ENCODE assay signal across 28 mouse cellular contexts in genomic region chr19:43629088-43629487, GRCm38 (mm10). TPM values are rescaled to one million over a fixed set of nuclear protein-coding genes. Genes with fewer than 3 reads are reported as not detected.
"Had no signal": no experiment of that assay in that cellular context is flagged by ENCODE, and none has a peak within 500 bp of the region (broad histone marks: within the 10 kb centered on the region; RNA-seq: fewer than 3 reads in every experiment).

No protein-coding gene starts in this region.

- H3K9ac ChIP-seq: limb, embryonic 13.5 days; liver, embryonic 12.5 days; liver, embryonic 15.5 days; lung, embryonic 15.5 days; neural tube, embryonic 12.5 days; neural tube, embryonic 15.5 days; stomach, embryonic 15.5 days had no signal

- H3K27ac ChIP-seq: layer of hippocampus, adult 2 months; limb, embryonic 10.5 days; limb, embryonic 13.5 days; liver, embryonic 12.5 days; liver, embryonic 15.5 days; lung, embryonic 15.5 days; midbrain, embryonic 10.5 days; neural tube, embryonic 12.5 days; neural tube, embryonic 15.5 days; stomach, embryonic 15.5 days had no signal

- H3K36me3 ChIP-seq: limb, embryonic 10.5 days; limb, embryonic 13.5 days; liver, embryonic 12.5 days; liver, embryonic 15.5 days; lung, embryonic 15.5 days; midbrain, embryonic 10.5 days; neural tube, embryonic 12.5 days; neural tube, embryonic 15.5 days; stomach, embryonic 15.5 days had no signal

- DNase-seq: kidney, adult 11 months; kidney, postnatal 14 days; layer of hippocampus, adult 9-11 months; liver; lung, adult 18-20 months; lung, postnatal 10 days; lung, postnatal 36 days; midbrain, embryonic 14.5 days; right cerebral cortex, adult 18-20 months; right cerebral cortex, postnatal 14 days; right cerebral cortex, postnatal 4 days; thymus, adult 2 months; thymus, postnatal 14 days; thymus, postnatal 4 days had no signal

- H3K4me3 ChIP-seq: layer of hippocampus, adult 2 months; limb, embryonic 10.5 days; limb, embryonic 13.5 days; liver, embryonic 12.5 days; liver, embryonic 15.5 days; lung, embryonic 15.5 days; megakaryocyte, embryonic 14.5 days; midbrain, embryonic 10.5 days; neural tube, embryonic 12.5 days; neural tube, embryonic 15.5 days; stomach, embryonic 15.5 days had no signal

- H3K9me3 ChIP-seq: limb, embryonic 10.5 days; limb, embryonic 13.5 days; liver, embryonic 12.5 days; liver, embryonic 15.5 days; lung, embryonic 15.5 days; megakaryocyte, embryonic 14.5 days; midbrain, embryonic 10.5 days; neural tube, embryonic 12.5 days; neural tube, embryonic 15.5 days; stomach, embryonic 15.5 days had no signal

- H3K4me1 ChIP-seq: limb, embryonic 13.5 days; liver, embryonic 15.5 days; lung, embryonic 15.5 days; stomach, embryonic 15.5 days had no signal

- ATAC-seq: liver, embryonic 12.5 days had no signal

- H3K4me2 ChIP-seq: limb, embryonic 13.5 days; liver, embryonic 12.5 days; liver, embryonic 15.5 days; lung, embryonic 15.5 days; neural tube, embryonic 12.5 days; neural tube, embryonic 15.5 days; stomach, embryonic 15.5 days had no signal

RNA-seq across cellular contexts. Expression of gene Nkx2-3, which starts 17.0 kb away (rescaled TPM):
- total RNA-seq: layer of hippocampus, adult 2 months; layer of hippocampus, postnatal 25 days; left cerebral cortex, adult 18-20 months; left cerebral cortex, postnatal 25 days had no signal
- polyA plus RNA-seq: limb, embryonic 10.5 days; limb, embryonic 13.5 days; lung, embryonic 15.5 days; neural tube, embryonic 12.5 days; neural tube, embryonic 15.5 days; thymus, adult 2 months had no signal
